Mouse (Mus musculus): ENCODE measurements around the gene Stk16.

Gene Stk16

DNA sequence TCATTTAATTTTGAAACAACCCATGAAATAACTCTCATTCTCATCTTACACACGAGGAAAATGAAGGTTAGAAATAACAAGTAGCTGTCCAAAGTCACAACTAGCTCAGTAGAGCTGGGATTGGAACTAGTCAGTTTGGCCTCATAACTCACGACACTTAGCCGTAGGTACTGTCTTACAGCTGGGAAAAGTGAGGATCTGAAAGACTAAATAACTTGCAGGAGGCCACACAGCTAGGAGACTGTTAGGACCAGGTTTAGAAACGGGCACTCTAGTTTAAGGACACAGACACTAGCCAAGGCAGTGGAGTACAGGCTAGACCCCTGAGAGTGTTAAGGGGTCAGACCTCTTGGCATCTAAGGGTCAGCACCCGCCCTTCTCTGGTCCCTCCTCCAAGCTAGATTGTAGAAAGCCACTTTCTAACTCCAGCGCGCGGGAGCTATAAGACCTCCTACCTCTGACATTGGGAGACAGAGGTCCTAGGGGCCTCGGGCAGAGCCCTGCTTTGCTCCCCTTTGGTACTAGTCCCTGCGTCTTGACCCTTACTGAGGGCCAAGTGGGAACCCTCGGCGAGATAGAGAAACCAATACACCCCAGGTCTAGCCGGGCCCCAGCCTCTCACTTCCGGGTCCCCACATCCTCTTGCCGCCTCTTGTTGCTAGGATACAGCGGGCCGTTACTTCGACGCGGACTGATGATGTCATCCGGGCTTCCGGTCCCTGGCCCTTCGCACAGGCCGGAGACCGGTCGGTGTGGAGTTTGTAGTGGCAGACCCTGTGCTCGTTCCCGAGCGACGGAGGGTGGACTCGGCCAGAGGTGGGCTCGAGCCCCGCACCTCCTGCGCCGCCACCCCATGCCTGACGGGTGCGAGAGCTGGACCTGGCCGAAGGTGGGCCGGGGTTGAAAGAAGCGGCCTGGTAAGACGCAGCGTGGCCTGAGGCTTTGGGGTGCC lies at the start of gene Stk16, which contains the start of gene Glb1l:
Gene Stk16 (plus strand): TSS at position 703 of the 952 bp plus-strand sequence.
Gene Glb1l (minus strand): TSS at position 678 of the 952 bp plus-strand sequence.
- DNase-seq (ENCODE audit: low spot score in 2 of 2): peak; percentile 98

DNA sequence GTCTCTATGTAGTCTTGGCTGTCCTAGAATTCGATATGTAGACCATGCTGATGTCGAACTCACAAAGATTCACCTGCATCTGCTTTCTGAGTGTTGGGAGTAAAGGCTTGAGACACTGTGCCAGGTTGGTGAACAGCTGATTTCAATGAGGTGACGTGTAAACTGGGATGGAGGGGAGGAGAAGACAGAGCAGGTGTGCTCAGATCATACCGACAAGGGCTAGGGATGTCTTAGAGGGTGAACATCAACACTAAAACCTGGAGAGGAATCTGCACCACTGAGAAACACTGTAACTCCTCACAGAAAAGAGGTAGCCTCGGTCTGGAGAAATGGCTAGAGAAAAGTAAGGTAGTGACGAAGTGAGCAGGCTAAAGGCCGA lies 42.6 kb upstream of the Stk16 start:
- DNase-seq (ENCODE audit: low spot score in 2 of 2): peak in 1 of 2 experiments; percentile 27

DNA sequence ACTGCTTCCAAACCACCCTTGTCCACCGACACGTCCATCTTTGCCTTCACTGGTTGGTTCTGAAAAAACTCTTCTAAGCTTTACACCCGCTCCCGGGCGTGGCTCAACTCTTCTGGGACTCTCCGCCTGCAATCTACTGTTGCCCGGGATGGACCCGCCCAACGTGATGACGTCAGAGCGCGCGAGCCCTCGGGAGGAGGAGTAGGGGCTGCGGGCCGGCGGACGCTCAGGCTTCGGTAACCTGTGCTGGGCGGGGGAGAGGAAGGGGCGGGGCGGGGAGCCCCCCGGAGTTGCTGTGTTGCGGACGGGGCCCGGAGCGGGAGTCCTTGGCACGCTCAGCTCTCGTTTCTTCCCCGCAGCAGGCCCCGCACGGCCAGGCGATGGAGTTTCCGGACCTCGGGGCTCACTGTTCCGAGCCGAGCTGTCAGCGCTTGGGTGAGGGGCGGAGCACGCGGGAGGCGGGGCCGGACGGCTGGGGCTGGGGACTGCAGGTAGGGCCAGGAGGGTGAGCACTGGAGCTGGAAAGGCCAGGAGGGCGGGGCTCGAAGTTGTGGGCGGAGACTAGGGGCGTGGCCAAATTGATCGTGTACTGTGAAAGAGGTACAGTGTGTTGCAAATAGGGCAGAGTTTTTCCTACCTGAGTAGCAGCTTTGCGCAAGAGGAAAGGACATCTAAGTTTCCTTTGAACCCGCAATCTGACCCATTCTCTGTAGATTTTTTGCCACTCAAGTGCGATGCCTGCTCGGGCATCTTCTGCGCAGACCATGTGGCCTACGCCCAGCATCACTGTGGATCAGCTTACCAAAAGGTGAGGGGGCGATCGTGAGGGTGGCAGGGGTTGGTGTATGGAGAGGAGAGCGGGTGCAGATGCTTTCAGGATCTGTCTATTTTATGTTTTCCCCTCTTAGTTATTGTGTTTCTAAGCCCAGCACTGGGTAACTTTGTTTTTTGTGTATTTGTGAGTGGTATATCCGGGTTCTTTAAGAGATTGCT lies 41.9 kb upstream of the Stk16 start, which contains the start of gene Zfand2b:
Gene Zfand2b (plus strand): TSS at position 175 of the 993 bp plus-strand sequence.
- DNase-seq (ENCODE audit: low spot score in 2 of 2): peak; percentile 97

DNA sequence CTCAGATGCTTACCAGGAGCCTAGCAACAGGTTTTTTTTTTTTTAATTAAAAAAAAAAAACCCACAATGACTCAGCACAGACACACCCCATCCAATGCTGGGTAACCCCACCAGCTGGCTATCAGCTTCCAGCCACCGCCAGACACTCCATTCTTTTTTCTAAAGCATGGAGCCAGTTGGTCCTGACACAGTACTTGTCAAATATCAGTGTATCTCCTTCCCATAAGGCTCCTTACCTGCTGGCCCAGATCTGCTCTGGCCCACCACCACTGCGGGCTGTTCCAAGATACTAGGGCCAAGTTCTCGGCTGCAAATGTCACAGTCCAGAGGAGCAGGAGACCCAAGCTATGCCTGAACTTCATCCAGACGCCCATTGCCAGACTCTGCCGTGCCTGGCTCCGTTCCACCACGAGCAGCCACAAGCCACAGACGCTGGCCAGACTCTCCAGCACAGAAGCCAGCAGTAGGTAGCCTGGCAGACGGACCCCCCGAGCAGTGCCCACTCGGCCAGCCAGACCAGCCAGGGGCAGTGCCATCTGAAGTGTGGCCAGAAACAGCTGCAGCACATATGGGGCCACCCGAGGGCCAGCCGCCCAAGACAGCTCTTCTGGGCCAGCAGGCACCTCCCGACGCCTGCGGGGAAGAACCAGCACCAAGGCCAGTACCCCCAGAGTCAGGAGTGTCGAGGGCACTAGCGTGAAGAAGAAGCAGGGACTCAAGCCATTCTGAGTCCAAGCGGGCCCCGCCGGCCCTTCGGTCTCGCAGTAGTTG lies 31.1 kb upstream of the Stk16 start:
- peak; percentile 80 to 83 for DNase-seq (ENCODE audit: low spot score in 2 of 2)

DNA sequence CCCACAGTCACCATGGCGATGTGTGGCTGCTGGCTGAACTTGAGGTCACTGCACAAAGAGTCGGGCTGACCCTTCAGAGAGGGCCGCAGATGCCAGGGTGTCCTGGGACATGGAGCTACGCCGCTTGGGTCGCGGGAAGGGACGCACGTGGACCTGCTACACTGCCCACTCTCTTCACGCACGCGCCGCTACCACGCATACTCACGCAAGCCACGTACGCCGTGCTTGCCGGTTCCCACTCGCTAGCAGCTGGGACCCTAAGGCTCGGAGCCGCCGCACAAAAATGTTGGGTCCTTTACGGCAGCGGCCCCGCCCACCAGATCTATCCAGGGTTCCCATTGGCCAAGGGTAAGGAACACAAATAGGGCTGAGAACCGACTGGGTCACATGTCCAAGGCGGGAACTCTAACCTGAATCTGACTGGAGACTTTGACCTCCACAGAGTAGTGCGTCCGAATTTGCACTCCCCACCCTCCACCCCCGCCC lies 30.5 kb upstream of the Stk16 start, which contains the start of gene Abcb6:
Gene Abcb6 (minus strand): TSS at position 288 of the 486 bp plus-strand sequence.
- peak; percentile 96 to 98 for DNase-seq (ENCODE audit: low spot score in 2 of 2)

DNA sequence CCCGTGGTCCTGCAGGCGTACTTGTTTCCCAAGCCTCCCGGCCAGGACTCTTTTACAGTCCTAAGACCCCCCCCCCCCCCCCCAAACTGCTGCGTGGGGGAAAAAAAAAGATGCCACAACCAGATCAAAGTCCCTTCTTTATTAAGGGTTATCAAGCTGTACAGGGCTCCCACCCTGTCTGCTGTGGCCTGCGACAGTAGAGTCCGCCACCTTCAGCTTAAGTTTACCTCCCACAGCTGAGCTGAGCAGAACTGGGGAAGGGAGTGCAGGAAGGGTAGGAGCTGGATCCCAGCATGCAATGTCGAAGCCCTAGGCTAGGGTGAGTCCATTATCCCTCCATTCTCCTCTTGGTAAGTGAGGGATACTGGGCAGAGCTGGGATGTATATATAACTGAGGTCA lies 29.9 kb upstream of the Stk16 start:
- DNase-seq (ENCODE audit: low spot score in 2 of 2): no peak

DNA sequence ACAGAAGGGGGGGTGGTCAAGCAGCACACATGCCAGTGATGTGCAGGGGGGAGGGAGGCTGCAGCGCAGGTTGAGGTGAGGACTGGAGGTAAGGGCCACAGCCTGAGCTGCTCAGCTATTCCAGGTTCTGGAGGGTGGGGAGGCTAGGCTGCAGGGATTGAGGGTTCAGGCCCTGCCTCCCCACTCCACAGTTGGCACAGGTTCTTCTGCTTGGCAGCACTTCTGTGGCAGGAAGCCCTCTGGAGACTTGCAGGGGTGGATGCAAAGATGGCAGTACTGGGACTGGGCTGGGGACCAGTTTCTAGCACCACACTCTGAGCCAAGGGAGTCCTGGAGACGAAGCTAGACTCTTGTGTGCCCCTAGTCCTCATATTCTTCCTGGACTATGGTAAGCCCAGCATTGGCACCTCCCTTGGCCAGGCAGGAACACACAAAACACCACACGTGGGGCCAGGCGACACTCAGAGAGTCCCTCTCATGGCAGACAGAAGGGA lies 29.2 kb upstream of the Stk16 start:
- no peak for DNase-seq (ENCODE audit: low spot score in 2 of 2)

DNA sequence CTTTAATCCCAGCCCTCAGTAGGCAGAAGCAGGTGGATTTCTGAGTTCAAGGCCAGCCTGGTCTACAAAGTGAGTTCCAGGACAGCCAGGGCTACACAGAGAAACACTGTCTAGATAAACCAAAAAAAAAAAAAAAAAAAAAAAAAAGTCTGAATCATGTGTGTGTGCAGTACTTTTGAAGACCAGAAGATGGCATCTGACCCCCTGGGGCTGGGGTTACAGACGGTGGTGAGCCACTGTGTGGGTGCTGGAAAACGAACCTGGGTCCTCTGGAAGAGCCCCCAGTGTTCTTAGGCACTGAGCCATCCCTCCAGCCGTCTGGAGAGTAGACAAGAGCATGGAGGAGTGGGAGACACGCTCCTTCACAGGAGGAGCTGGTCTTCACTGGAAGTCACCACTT lies 28.5 kb upstream of the Stk16 start:
- no peak for DNase-seq (ENCODE audit: low spot score in 2 of 2)

DNA sequence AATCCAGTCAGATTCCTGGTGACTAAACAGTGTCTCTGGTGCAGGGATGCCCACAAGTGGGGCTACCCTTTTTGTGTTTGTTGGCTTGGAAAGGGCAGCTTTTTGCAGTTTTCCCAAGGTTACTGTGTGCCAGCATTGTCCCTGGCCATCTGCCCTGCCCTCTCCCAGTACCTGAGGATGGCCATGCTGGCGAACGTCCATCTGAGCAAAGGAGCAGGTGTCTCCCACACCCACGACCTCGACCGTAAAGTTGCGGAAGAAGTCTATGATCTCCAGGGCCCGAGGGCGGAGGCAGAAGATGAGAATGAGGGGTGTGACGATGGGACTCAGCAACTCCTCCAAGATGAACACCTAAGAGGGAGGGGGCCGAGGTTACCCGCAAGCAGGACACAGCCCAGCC lies 25.1 kb upstream of the Stk16 start:
- no peak for DNase-seq (ENCODE audit: low spot score in 2 of 2)

DNA sequence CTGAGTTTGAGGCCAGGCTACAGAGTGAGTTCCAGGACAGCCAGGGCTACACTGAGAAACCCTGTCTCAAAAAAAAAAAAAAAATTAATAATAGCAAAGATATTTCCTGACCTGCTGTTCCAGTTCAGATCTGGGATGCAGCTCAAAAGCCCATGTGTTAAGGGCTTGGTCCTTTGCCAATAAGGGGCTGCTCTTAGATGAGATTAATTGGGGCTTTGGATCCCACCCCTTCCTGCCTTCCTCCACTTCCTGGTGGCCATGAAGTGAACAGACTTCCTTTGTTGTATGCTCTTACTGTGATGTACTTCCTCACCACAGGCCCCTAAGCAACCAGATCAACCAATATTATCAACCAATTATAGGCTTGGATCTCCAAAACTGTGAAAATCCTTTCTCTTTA lies 23.5 kb upstream of the Stk16 start:
- DNase-seq (ENCODE audit: low spot score in 2 of 2): no peak

DNA sequence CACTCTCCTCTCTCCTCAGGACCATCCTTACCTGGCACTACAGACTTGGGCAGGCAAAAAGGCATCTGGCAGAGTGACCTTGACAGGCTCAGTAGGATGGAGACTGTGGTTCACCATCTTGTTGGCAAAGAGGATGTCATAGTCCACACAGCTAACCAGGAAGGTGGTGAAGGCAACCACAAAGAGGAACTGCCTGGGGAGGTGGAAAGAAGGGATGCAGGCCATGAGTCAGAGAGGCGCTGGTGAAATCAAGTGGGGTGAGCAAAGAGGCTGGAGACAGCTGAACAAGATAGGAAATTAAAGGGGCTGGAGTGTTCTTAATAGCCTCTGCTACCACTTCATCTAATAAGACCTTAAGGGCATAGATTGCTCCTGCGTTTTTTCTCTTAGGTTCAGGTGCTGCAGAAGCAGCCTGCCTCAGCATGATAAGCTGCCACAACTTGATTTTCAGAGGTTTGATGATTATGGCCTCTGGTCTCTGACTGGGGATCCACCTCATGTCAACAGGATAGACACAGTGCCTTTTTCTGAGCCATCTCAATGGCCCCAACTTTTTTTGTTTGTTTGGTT lies 22.6 kb upstream of the Stk16 start:
- no peak for DNase-seq (ENCODE audit: low spot score in 2 of 2)

DNA sequence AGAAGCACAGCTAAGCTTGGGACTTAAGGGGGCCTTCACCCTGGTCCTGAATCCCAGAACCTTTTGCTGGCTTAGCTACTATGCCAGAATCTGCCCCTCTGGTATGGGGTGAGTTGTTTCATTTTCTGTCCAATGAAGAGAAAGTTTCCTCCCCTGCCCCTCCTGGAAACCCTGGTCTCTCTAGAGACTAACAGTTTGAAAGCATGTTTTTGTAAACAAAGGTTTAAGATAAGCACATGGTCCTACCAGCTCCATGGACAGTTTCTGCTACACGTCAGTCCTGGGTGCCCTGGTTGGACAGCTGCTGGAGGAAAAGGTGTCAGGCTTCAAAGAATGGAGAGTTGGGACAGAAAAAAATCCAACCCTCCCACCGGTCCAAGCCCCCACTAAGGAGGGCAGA lies 20.1 kb upstream of the Stk16 start:
- DNase-seq (ENCODE audit: low spot score in 2 of 2): no peak

DNA sequence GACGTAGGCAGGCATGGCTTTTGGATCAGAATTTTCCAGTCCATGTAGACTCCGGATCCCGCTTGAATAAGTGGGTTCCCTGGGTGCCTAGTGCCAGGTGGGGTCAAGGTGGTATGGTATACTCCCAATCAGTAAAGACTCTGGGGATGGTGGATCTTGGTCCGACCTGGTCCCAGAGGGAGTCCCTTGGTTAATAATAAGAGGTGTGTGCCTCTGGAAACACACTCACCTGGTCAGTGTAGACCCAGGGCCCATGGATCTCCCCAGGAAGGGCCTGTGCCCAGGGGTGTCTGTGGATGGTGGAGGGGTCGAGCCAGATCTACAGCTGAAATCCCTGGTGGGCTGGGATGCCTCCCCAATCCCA lies 19.4 kb upstream of the Stk16 start:
- no peak for DNase-seq (ENCODE audit: low spot score in 2 of 2)

DNA sequence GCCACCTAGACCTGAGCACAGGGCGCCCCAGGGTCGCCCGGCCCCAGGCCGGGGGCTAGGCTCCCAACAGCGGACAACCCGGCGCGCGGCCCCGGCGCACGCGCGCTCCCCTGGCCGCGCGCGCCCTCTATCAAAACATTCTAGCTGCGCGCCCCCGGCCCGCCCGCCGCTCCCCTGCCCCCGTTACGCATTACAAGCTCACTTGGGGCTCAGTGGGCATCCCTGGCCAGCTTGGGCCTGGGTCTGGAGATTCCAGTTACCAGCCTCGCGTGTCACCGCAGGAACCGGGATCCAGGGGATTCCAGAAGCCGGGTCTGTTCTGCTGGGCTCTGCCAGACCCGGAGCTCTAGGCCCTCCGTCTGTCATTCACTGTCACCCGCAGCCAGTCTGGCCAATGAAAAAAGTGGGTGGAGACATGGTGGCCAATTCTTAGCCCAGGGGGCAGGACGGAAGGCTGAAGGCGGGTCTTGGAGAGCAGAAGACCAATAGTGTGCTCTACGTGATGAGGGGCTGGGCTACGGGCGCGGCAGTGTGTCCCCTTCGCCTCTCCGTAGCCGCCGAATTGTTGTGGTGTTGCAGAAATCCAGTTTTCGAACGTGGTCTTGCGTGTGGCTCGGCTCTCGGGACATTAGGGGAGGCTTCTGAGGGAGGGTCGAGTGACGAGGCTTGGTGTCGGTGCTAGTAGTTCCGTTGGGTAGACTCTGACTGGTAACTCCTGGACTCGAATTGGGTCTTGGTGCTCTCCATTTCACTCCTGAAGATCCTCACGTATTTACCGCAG lies 18.8 kb upstream of the Stk16 start, which contains the start of the genes Ankzf1 and Atg9a:
Gene Ankzf1 (plus strand): TSS at position 530 of the 781 bp plus-strand sequence.
Gene Atg9a (minus strand): TSS at position 575 of the 781 bp plus-strand sequence.
- peak; percentile 97 to 99 for DNase-seq (ENCODE audit: low spot score in 2 of 2)

DNA sequence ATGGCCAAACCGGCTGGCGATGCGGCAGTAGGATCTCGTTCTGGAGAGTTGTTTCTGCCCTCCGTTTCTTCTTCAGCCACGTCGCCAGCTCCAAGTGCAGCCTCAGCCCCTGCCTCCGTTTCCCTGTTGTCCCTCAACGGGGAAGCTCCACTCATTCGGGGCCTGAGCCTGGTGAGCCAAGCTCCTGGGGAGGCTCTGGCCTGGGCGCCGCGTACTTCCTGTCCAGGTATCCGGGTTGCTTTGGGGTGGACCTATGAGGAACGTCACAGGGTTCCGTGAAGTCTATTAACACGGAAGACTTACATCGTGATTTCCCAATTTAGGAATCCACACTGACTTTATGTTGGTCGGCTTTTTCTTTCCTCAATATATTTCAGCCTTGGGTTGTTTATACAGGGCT lies 18.2 kb upstream of the Stk16 start:
- no peak for DNase-seq (ENCODE audit: low spot score in 2 of 2)

DNA sequence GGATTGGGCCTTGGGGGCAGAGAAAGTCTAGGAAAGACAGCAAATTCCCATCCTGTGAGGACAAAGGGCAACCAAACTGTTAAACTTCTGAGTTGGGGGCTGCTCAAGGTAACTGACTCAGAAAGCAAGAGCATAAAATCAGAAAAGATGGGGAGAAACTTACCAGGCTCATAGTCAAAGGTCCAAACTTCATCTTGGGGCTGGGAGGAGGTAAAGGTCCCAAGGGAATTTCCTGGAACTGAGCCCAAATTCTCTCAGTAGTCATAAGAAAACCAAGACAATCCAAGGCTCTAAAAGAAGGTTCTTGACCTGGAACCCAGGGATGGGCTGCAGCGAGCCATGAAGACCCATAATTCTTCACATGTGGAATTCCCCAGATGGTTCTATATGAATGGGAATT lies 9.4 kb upstream of the Stk16 start:
- no peak for DNase-seq (ENCODE audit: low spot score in 2 of 2)

DNA sequence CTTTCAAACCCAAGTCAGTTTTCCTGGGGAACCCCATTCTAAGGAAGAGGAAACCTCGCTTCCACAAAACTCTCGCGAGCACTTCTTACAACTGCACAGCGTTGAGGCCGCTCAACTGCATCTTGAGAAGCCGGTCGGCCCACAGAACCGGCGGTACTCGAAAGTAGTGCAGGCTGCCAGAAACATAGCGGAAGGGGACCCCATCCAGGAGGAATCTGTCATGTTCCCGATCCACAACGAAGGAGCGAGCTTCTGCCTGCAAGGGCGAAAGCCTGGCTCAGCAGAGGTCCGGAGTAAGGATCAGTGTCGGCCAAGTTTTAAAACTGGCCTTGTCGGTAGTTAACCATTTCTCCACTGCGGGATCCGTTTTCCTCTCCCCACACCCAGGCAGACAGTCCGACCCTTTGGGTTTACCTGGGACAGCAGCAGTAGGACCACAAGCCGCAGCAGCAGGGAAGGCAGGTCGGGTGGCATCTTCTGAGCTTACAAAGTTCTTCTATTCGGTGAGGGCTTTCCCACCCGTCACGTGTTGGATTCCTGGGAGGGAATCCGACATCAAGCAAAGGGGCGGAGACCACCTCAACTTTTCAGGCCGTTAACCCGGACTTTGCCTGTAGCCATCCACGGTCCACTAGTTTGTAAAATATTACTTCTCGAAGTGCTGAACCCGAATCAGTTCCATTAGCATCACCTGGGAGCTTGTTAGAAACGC lies 1.5 kb upstream of the Stk16 start:
- peak in 1 of 2 experiments; percentile 52 for DNase-seq (ENCODE audit: low spot score in 2 of 2)

DNA sequence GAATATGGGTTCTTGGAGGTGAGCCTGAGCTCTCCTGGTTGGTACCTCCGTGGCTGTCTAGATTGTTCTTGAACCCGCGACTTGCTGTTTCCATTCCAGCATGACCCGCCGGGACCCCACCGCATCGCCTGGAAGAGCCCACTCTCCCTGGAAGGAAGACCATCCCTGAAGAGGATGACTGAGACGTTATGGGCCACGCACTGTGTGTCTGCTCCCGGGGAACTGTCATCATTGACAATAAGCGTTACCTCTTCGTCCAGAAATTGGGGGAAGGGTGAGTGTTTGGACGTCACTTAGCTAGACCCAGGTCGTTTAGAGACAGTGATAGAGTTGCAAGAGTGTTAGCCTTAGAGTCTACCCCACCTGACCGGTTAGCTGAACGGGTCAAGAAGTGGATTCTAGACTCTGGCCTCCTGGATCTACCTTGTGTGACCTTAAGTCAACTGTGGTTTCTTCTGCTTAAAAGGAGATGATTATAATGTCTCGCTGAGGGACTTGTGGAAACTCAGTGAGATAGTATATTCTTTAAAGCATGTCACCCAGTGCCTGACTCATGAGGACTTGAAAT lies 587 bp downstream of the Stk16 start:
- DNase-seq (ENCODE audit: low spot score in 2 of 2): no peak

DNA sequence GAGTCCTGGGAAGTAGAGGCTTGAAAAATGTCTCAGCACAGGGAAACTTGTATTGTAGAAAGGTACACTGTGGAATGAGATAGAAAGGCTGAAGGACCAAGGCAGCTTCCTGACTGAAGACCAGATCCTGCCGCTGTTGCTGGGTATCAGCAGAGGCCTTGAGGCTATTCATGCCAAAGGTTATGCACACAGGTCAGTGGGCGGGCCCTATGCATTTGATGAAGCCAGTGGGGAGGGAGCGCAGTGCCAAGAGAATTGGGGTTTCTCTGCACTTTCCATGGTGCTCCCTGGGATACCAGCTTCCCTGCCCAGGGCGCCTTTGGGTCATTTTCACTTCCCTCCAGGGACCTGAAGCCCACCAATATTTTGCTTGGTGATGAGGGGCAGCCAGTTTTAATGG lies 1.9 kb downstream of the Stk16 start:
- no peak for DNase-seq (ENCODE audit: low spot score in 2 of 2)

Measured in right cerebral cortex, postnatal 10 days (tissue).